Mouse (Mus musculus) urinary bladder, postnatal 4 days (tissue): Measurements from ENCODE around the gene Parg.

ENCODE experiments used
- DNase-seq, 2 experiments: peaks; one replicate each; pipeline ENCODE4 v3.0.0; 2021 to 2022; ENCODE audit warnings: low spot score in 2 of 2

Parg gene

GRCm38 (mm10) chr14:32321732-32322685, 120.3 kb downstream of the Parg start, which contains the start of gene Ogdhl:
Gene Ogdhl, plus strand, starts transcription at chr14:32322019.
- peak; percentile 60 to 81 for DNase-seq

GRCm38 (mm10) chr14:32323221-32323620, 121.5 kb downstream of the Parg start:
- no peak for DNase-seq

GRCm38 (mm10) chr14:32327366-32327765, 125.6 kb downstream of the Parg start:
- no peak for DNase-seq

GRCm38 (mm10) chr14:32332515-32333445, 131.0 kb downstream of the Parg start:
- no peak for DNase-seq

GRCm38 (mm10) chr14:32336021-32336420, 134.3 kb downstream of the Parg start:
- no peak for DNase-seq

- no peak for DNase-seq
Measured at GRCm38 (mm10) chr14:32336547-32336946, 134.8 kb downstream of the Parg start.

GRCm38 (mm10) chr14:32341823-32342222, 140.1 kb downstream of the Parg start:
- DNase-seq, result no peak

GRCm38 (mm10) chr14:32344176-32344575, 142.4 kb downstream of the Parg start:
- no peak for DNase-seq

GRCm38 (mm10) chr14:32344694-32345093, 142.9 kb downstream of the Parg start:
- DNase-seq, result no peak
